Mouse (Mus musculus): ENCODE results near the gene Emp3. TPM values are rescaled to one million over a fixed set of nuclear protein-coding genes. Genes with fewer than 3 reads are reported as not detected.
"Not testable (repeated sequence)": the region's sequence is repeated elsewhere in the genome, so short reads cannot be mapped to it uniquely, and the experiment has no call there.

Emp3 gene
- 10 to 100 TPM; 10.9 to 11.2 TPM for total RNA-seq (2021)
- long read RNA-seq, experiment 1, transcript Emp3-201 (5 exons, 736 nt) = major isoform, 19 of 23 reads
- long read RNA-seq, experiment 1, partial matches to known transcripts = 0 of 23 reads
- long read RNA-seq, experiment 1, other reads (novel, unspliced or antisense) = 2 of 23 reads
- long read RNA-seq, experiment 2, transcript Emp3-201 (5 exons, 736 nt) = major isoform, 18 of 22 reads
- long read RNA-seq, experiment 2, partial matches to known transcripts = 0 of 22 reads
- long read RNA-seq, experiment 2, other reads (novel, unspliced or antisense) = 3 of 22 reads

DNA sequence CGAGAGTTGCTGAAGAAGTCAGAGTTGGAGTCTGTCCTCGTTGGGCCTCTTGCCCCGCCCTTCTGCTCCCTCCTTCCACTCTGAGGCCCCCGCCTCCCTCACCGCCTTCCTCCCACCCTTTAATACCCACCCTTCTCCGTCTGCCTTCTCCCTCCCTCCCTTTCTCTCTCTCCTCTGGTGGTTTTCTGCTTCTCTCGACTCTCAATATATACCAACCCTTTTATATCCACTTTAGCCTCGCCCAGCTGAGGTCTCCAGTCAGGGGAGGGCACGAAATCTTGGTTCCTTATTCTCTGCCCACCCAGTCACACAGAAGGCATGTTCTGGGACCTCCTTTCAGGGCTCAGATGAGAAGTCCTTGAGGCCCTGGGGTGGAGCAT, at the start of gene Emp3:
Gene Emp3 (minus strand): TSS at position 163 of the 380 bp plus-strand sequence.
- intact Hi-C loops (cut with DNase I) = no loop called here
- peak; percentile 56 to 63 for DNase-seq

DNA sequence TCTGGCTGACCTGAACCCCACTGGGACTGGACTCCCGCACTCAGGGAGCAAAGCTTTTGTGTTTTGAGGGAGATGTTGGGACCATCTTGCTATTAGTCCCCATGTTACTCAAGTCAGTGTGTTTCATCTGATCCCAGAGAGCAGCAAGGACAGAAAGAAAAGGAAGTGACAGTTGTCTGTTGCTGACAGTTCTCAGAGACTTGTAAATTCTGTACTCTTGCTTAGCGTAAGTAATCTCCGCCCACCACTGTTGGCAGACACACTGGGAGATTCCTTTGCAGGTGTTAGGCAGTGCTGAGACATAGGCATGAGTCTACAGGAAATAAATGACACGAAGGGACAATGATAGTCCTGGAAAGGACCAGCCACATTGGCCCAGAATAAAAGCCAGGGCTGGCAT, 35.4 kb upstream of the Emp3 start:
- DNase-seq = no peak
- intact Hi-C loops (cut with DNase I) = no loop called here

DNA sequence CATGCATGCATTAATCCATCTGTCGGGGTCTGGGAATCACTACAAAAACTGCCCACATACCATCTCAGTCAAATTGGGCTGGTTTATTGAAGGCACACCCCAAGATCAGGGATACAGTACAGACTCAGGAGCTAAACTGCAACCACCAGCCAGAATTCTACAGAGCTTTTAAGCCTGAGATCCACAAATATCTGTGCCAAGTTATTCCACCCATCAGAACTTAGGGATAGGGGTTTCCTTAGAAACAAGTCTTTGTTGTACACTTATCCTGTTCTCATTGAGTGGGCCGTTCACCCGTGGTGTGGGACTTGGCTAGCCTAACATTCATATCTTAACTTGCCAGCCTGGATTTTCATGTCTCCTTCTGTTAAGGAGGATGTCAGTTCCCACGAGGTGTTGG, 27.9 kb upstream of the Emp3 start:
- intact Hi-C loops (cut with DNase I) = loop anchor here (10.0 kb wide), 1 partner anchor 276 kb away; no protein-coding TSS in a partner anchor
- DNase-seq = no peak

DNA sequence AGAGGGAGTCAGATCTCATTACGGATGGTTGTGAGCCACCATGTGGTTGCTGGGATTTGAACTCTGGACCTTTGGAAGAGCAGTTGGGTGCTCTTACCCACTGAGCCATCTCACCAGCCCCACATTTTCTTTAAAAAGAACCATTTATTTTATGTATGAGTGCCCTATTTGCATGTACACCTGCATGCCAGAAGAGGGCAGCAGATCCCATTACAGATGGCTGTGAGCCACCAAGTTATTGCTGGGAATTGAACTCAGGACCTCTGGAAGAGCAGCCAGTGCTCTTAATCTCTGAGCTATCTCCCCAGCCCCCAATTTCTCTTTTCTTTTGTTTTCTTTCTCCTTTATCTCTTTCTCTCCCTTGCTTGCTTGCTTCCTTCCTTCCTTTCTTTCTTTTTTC, 22.1 kb upstream of the Emp3 start:
- intact Hi-C loops (cut with DNase I) = loop anchor here (10.0 kb wide), 1 partner anchor 282 kb away; no protein-coding TSS in a partner anchor
- not testable (repeated sequence) for DNase-seq

DNA sequence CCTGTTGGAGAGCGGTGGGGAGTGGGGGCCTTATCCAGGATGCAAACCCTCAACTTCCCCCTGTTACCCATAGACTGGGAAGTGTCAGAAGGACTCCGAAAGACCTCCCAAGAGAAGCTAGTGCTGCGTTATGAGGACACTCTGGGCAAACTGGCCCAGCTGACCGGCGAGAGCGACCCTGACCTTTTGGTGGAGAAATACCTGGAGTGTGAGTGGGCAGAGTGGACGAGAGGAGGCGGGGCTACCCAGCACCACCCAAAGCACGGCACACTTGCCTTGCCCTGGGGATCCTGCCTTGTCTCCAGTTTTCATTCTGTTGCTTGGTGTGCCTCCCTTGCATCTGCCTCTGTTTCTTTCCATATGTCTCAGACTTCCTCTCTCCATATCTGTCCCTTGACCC, 20.8 kb upstream of the Emp3 start:
- DNase-seq = no peak
- intact Hi-C loops (cut with DNase I) = loop anchor here (2.0 to 10.0 kb wide), 2 partner anchors 67 to 283 kb away; no protein-coding TSS in a partner anchor

DNA sequence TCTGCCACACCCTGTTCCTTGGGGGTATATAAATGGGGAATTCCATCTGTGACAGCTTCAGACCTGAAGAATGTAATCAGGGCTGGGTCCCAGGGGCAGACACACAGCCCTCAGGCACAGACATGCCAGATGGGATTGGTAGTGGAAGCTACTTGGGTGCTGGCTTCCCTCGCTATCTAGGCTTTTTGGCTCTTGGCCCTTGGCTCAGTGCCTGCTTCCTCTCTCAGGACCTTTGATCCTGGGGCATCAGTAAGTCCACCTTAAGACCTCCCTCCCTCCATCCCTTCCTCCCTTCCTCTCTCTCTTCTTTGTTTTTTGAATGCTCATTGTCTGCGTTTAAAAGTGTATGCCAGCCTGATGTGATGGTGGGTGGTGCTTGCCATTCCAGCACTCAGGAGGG, 18.6 kb upstream of the Emp3 start:
- intact Hi-C loops (cut with DNase I) = loop anchor here (2.0 to 10.0 kb wide), 3 partner anchors 69 to 285 kb away; no protein-coding TSS in a partner anchor
- DNase-seq = no peak

DNA sequence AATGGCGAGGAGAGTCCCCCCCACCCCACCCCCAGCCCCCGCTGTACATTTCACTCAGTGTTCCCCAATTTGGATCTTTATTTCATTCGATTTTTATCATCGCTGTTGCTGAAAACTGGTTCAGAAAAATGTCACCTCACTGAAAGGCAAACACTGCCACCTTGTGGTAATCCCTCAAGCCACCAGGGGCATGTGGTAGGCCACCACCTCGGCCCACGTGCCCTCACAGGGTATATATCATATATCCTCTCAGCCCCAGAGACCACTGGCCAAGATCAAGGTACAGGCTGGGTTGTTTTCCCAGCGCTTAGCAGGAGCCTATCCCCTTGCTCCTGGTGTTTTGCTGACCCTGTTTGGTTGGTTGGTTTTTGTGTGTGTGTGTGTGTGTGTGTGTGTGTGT, 13.9 kb upstream of the Emp3 start:
- intact Hi-C loops (cut with DNase I) = loop anchor here (2.0 to 5.0 kb wide), 2 partner anchors 62 to 203 kb away; partner anchors contain the start of gene Kdelr1
- peak; percentile 37 to 39 for DNase-seq

DNA sequence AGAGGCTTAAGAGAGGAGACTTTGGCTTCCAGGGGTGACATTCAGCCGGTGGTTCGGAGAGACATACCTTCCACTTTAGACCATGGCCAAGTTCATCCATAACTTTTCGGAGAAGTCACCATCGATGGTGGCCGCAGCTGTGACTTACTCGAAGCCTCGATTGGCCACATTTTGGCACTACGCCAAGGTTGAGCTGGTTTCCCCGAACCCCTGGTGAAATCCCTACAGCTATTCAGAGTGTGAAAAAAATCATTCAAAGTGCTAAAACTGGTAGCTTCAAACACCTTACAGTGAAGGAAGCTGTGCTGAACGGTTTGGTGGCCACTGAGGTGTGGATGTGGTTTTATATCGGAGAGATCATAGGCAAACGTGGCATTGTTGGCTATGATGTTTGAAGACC, 12.6 kb upstream of the Emp3 start:
- intact Hi-C loops (cut with DNase I) = loop anchor here (2.0 kb wide), 1 partner anchor 61 kb away; the partner anchor contains the start of gene Kdelr1
- not testable (repeated sequence) for DNase-seq

DNA sequence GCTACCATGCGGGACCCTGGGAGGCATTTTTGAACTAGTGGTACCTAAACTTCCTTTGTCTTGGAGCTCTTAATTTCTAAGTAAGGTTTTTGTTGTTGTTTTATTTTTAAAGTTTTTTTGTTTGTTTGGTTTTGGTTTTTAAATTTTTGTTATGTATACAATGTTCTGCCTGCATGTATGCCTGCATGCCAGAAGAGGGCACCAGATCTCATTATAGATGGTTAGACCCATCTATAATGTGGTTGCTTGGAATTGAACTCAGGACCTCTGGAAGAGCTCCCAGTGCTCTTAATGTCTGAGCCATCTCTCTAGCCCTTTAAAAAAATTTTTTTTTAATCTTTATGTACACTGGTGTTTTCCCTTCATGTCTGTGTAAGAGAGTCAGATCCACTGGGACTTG, 8.5 kb upstream of the Emp3 start:
- DNase-seq = no peak
- intact Hi-C loops (cut with DNase I) = no loop called here

DNA sequence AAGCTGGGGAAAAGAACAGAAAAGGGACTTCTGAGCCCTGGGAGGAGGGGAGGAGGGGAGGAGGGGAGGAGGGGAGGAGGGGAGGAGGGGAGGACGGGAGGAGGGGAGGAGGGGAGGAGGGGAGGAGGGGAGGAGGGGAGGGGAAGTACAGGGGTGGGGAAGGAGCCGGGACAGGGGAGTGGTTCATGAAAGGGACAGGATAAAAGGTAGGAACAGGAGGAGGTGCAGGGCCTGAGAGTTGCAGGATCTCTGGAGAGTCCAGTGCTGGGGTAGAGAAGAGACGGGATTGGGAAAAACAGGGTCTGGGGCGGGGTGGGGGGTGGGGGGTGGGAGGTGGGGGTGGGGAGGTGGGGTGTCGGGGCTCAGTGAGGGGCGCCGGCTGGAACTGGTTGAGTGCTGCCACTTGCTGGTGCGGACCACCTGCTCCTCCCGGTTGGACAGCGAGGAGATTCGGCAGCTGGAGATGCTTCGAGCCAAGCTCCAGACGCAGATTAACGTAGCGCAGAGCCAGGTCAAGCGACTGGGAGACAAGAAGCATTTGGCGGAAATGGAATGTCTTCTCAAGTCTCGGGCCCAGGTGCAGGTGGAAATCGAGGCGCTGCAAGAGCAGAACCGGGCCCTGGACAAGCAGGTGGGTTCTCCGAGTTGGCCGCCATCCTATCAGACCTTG, 7.6 kb upstream of the Emp3 start:
- intact Hi-C loops (cut with DNase I) = no loop called here
- no peak for DNase-seq

DNA sequence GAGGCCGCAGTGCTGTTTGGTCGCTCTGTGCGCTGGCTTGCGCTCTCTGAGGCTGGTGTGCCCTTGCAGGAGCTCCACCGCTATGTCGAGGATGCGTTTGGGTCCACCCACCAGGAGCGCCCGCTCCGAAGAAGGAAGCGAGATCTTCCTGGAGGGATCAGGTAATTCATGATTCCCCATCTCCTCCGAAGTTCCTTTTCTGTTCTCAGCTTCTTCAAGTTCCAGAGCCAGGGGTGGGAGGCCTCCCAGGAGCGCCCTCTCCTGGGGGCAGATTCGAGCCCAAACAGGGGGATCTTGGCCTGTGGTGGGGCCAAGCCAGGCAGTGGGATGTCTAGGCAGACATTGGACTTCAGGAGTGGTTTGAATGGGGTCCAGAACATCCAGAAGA, 3.2 kb upstream of the Emp3 start:
- intact Hi-C loops (cut with DNase I) = no loop called here
- no peak for DNase-seq

DNA sequence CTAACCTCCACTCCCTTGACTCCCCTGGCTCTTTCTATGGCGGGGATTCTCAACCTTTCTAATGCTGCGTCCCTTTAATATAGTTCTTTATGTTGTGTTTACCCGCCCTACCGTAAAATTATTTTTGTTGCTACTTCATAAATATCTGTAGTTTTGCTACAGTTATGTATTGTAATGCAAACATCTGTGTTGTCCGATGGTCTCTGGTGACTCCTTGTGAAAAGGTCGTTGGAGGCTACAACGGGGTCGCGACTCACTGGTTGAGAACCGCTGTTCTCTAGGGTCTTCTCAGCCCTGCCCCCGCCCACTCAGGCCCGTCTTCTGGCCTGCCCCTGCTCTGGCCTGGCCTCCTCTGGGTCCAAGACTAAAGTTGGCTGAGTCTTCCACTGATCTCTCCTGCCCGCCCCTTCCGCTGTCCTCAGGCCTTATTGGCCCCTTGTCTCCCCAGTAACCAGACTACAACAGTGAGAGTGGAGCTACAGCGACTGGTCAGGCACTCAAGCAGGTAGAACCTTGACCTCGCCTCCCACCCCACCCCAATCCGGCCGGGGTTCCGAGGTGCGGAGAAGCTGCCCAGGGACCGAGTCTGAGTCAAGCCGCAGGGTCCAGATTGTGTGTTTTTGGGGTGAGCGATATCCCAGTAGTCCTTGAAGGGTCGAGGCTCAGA, 2.7 kb upstream of the Emp3 start, which contains the start of gene Ccdc114:
Gene Ccdc114 (plus strand): TSS at position 311 of the 667 bp plus-strand sequence.
- DNase-seq = peak; percentile 68 to 72
- intact Hi-C loops (cut with DNase I) = no loop called here

DNA sequence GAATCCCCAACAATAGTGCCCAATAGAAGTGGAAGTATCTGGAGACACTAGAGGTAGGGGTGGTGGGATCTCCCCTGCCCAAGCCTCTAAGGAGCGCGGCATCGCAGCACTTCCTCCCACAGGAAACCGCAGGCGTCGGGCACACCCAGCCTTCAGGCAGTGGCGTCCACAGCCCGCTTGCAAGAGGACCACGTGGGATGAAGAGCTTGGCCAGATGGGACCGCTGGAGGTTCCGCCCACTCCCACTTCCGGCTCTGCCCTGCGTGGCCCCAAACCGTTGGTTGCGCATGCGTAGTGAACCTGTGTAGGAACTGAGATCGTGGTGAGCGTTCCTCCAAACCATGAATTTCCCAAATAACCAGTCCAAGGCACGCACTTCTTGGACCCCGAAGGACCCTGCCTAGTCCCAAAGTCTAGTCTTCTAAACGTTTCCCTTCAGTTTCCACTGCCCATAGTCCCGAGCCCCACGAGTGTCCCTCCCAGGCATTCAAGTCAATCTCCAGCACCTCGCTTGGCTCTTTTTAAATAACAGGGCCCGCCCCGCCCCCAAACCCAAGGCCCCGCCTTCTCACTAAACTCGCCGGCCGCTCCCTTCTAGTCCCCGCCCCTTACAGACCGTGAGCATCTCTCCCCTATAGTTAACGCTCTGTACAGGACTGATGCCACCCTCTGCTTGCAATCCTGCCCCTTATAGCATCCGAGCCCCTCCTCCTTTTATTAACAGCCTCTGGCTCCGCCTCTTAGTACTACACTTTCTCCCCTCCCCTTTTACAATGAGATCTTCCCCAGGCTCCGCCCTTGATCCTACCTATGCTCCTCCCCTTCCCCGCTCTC, 1.9 kb upstream of the Emp3 start:
- intact Hi-C loops (cut with DNase I) = no loop called here

DNA sequence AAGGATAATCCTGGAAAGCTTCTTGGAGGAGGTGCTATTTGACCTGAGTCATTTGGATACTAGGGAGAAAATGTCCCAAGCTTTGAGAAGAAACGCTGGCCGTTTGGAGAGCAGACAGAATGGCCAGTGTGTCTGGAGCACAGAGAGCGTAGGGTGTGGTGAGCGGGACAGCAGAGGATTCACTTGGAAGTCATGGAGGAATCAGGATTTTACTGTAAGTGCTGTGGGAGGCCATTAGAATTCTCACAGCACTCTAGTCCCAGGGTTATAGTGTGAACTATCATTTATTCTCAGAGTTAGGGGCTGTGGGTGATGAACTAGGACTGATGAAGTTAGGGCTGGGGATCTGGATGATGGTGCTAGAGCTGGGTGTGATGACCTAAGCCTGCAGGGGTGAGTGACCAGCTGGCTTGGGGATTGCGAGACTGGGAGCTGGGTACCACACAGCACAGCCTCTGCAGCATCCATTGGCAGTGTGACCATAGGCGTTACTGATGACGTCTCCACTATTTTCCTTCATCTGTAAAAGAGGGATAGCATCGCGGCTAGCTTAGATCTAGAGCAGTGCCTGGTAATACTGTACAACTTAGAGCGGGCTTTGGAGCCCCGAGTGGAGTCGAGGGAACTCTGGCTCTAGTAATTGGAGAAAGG, 871 bp upstream of the Emp3 start:
- DNase-seq = no peak
- intact Hi-C loops (cut with DNase I) = no loop called here

More for the DNA sequence above, 1.9 kb upstream of the Emp3 start:
- DNase-seq = peak; percentile 90 to 93

DNA sequence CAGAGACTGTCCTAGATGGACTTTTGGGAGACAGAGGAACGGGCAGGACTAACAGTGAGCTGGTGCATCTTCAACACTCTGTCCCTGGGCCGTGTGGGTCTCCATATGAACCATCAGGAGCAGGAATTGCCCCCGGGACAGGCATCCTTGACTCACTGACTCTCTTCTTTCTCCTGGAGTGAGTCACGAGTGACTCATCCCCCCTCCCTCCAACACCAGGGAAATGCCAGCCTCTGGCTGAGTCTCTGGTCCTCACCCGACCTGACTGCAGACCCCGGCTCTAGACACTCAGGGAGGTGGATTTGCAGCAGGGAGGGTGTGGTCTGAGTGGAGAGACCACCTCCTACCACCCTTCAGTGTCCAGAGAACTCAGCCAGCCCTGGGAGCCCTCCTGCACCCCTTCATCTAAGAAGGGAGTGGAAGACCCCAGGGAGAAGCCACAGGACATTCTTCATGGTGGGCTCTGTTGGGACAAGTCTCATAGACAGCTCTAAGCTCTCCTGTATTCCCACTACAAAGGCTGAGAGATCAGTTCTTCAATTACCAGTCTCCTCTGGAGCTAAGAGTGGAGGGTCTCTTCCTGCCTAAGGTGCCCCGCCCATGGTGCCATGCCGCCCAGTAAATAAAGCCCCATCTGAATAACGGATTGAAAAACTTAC, 492 bp downstream of the Emp3 start:
- peak; percentile 23 to 43 for DNase-seq
- intact Hi-C loops (cut with DNase I) = no loop called here

DNA sequence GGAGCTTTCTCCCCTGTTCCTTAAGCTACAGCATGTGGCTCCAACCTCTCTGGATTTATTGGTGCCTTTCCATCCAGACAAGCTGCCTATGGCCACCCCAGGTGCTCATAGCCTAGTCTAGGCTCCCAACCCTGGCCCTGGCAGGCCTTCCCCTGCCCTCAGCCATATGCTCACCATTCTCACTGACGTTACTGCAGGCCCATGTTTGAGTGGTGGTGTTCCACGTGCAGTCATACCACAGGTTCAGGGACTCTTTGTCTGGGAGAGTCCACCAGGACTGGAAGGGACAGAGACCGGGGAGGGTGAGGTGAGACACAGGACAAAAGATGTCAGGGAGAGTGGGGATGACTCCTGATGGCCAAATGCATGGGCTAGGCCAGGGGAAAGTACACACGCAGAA, 1.4 kb downstream of the Emp3 start:
- no peak for DNase-seq
- intact Hi-C loops (cut with DNase I) = no loop called here

DNA sequence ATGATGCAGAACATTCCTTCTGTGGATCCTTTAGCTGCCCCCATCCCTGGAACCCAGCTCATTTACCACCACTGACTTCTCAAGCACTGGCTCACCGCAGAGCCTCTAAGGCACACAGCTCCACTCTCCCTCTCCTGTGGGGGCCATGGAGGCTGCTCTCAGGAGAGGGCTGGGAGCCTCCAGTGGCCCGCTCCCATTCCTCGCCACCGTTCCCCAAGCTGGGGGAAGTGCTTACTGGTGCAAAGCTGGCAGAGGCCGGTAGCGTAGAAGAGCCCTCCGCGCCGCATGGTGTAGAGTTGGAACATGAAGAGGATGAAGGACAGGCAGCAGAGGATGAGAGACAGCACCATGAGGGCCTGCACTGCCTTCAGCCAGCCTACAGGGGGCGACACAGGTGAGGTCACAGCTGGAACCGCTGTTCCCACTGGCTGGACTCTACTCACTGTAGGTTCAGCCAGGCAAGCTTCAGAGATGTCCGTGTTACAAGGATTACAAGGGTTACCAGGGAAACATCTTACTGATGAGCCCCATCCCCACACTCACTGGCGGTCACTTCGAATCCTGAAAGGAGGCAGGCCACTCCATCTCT, 2.0 kb downstream of the Emp3 start:
- DNase-seq = no peak
- intact Hi-C loops (cut with DNase I) = no loop called here

DNA sequence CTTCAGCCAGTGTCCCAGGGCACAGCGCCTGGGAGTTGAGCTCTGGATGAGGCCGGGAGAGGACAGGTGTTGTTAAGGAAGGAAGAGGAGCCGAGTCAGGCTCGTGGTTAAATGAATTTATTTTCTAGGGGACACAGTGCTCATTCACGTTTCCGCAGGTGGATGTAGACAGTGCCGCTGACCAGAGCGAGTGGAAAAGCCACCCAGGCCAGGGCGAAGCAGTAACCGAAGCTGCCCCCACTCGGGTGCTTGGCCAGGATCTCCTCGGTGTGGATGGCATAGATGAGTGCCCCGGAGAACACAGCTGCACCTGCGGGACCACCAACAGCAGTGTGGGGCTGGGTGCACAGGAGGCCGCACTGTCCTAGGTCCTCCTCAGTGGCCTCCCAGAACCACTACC, 3.3 kb downstream of the Emp3 start:
- intact Hi-C loops (cut with DNase I) = no loop called here

More for the DNA sequence above, 3.3 kb downstream of the Emp3 start:
- no peak for DNase-seq
